ENCODE assay signal across 10 mouse cellular contexts in genomic region chr15:8967573-8968228, GRCm38 (mm10). TPM values are rescaled to one million over a fixed set of nuclear protein-coding genes. Genes with fewer than 3 reads are reported as not detected.
DNase-seq lines count a peak whose midpoint lies in the region; ATAC-seq and TF ChIP-seq lines count a peak whose summit lies in the region.
"Had no signal": no experiment of that assay in that cellular context is flagged by ENCODE, and none has a peak within 500 bp of the region (broad histone marks: within the 10 kb centered on the region; RNA-seq: fewer than 3 reads in every experiment).

TSS of gene Ranbp3l (plus strand) at chr15:8967949.

- no peak for TF ChIP-seq CTCF in heart, postnatal 0 days (IDR thresholded peaks at IDR 0.05; ENCODE audit: low read depth)
- TF ChIP-seq CTCF in left cerebral cortex, adult 2 months (IDR thresholded peaks at IDR 0.05), result no peak

- no peak for TF ChIP-seq EP300 in heart, postnatal 0 days (IDR thresholded peaks at IDR 0.05; ENCODE audit: low read depth)

- peak within 1 kb of the TSS; percentile 33 for H3K4me3 ChIP-seq in heart, embryonic 13.5 days
- peak within 1 kb of the TSS; percentile 16; the same call in 1 of the 2 replicates for H3K4me3 ChIP-seq in heart, postnatal 0 days (ENCODE audit: low read depth, low read length)
- peak within 1 kb of the TSS; percentile 41 for H3K4me3 ChIP-seq in left cerebral cortex, adult 2 months
- 0 out of 2 replicates have a peak within 1 kb of the TSS, but pooled peaks have one; percentile 12 for H3K4me3 ChIP-seq in midbrain, embryonic 14.5 days (replicated peaks; ENCODE audit: low read depth, low read length)

- H3K36me3 ChIP-seq in heart, embryonic 13.5 days, result no peaks in the 10 kb centered on the region
- H3K36me3 ChIP-seq in heart, postnatal 0 days (replicated peaks; ENCODE audit: control insufficient read depth, insufficient read depth, low read length), result no peaks in the 10 kb centered on the region
- H3K36me3 ChIP-seq in midbrain, embryonic 14.5 days (ENCODE audit: control insufficient read depth, insufficient read depth, low read length), result no peaks in the 10 kb centered on the region

- H3K9ac ChIP-seq in heart, embryonic 13.5 days, result peak within 1 kb of the TSS; percentile 33
- H3K9ac ChIP-seq in heart, postnatal 0 days (replicated peaks; ENCODE audit: low read depth, low read length), result no peak within 1 kb of the TSS
- H3K9ac ChIP-seq in midbrain, embryonic 14.5 days (replicated peaks; ENCODE audit: low read length), result no peak within 1 kb of the TSS; the same call in 1 of the 2 replicates

- no peak for DNase-seq in heart, postnatal 25 days (ENCODE audit: low spot score)
- DNase-seq in heart, postnatal 0 days (ENCODE audit: low spot score), result no peak
- DNase-seq in left cerebral cortex, adult 2 months (ENCODE audit: extremely low spot score in 1 of 2, low spot score in 2 of 2), result peak in 1 of 2 experiments; percentile 22
- DNase-seq in midbrain, embryonic 14.5 days, result peak; percentile 44
- no peak for DNase-seq in testis, postnatal 10 days (ENCODE audit: low spot score)
- no peak for DNase-seq in MN1 (ENCODE audit: low spot score)

- peaks cover 5% of the 10 kb centered on the region; the same call in 1 of the 2 replicates for H3K4me1 ChIP-seq in heart, embryonic 13.5 days
- H3K4me1 ChIP-seq in heart, postnatal 0 days (ENCODE audit: control insufficient read depth, insufficient read depth), result no peaks in the 10 kb centered on the region
- H3K4me1 ChIP-seq in midbrain, embryonic 14.5 days (ENCODE audit: control insufficient read depth, insufficient read depth, low read length), result 0 out of 2 replicates have a peak, but pooled peaks cover 6% of the 10 kb centered on the region

- WGBS in heart, embryonic 13.5 days, result 53% methylated on average over 18 of the region's 18 CpGs
- WGBS in heart, postnatal 0 days, result 60% methylated on average over 18 of the region's 18 CpGs
- WGBS in midbrain, embryonic 14.5 days, result 60% methylated on average over 18 of the region's 18 CpGs

- H3K27ac ChIP-seq in heart, embryonic 13.5 days (replicated peaks), result no peak within 1 kb of the TSS
- no peak within 1 kb of the TSS for H3K27ac ChIP-seq in heart, postnatal 0 days (ENCODE audit: low read depth)
- H3K27ac ChIP-seq in left cerebral cortex, adult 2 months, result peak within 1 kb of the TSS; percentile 54; the same call in 1 of the 2 replicates
- H3K27ac ChIP-seq in midbrain, embryonic 14.5 days (replicated peaks; ENCODE audit: low read depth, low read length), result no peak within 1 kb of the TSS

- H3K4me2 ChIP-seq in heart, embryonic 13.5 days, result peak within 1 kb of the TSS; percentile 60
- peak within 1 kb of the TSS; percentile 47 for H3K4me2 ChIP-seq in heart, postnatal 0 days (ENCODE audit: low read depth, low read length)
- H3K4me2 ChIP-seq in midbrain, embryonic 14.5 days (ENCODE audit: low read length), result peak within 1 kb of the TSS; percentile 43

- intact Hi-C loops in heart, postnatal 25 days (cut with DNase I), result no loop called here
- intact Hi-C loops in left cerebral cortex, adult 2 months (cut with DNase I), result no loop called here

- no peaks in the 10 kb centered on the region for H3K27me3 ChIP-seq in heart, embryonic 13.5 days (replicated peaks)
- no peaks in the 10 kb centered on the region for H3K27me3 ChIP-seq in heart, postnatal 0 days (ENCODE audit: control insufficient read depth, insufficient read depth, low read length)
- no peaks in the 10 kb centered on the region for H3K27me3 ChIP-seq in midbrain, embryonic 14.5 days (ENCODE audit: control insufficient read depth, insufficient read depth, low read length)

- ATAC-seq in heart, embryonic 13.5 days (ENCODE audit: extremely low read depth, insufficient number of reproducible peaks, low FRiP score, low TSS enrichment), result no peak
- ATAC-seq in cerebellum, adult (ENCODE audit: insufficient number of reproducible peaks, low FRiP score, low TSS enrichment), result peak; percentile 83
- no peak for ATAC-seq in heart, postnatal 0 days (ENCODE audit: insufficient read depth, low read depth)
- ATAC-seq in midbrain, embryonic 14.5 days (ENCODE audit: low FRiP score, low TSS enrichment), result 0 out of 2 replicates have a peak, but pooled peaks have one; percentile 25

- no peaks in the 10 kb centered on the region for H3K9me3 ChIP-seq in heart, embryonic 13.5 days
- no peaks in the 10 kb centered on the region for H3K9me3 ChIP-seq in heart, postnatal 0 days (replicated peaks; ENCODE audit: control insufficient read depth, low read length)
- H3K9me3 ChIP-seq in midbrain, embryonic 14.5 days (ENCODE audit: control insufficient read depth, low read length), result no peaks in the 10 kb centered on the region

RNA-seq across cellular contexts. Expression of gene Ranbp3l, which starts in this region (rescaled TPM):
- 0.32 and 0.33 TPM in 2 replicates for polyA plus RNA-seq in heart, embryonic 13.5 days (2015; fragmentation: Nextera tagmentation; extraction: Ambion mirVana)
- total RNA-seq in heart, postnatal 25 days (2021), result not detected
- not detected in 2 replicates for total RNA-seq in heart, postnatal 0 days (2014; rRNA removed; ENCODE audit: low replicate concordance)
- polyA plus RNA-seq in heart, postnatal 0 days (2015; fragmentation: Nextera tagmentation; extraction: Ambion mirVana), result 0.14 and 0.23 TPM in 2 replicates
- 10 to 100 TPM in 1 of 2 experiments, 1 to 10 TPM in 1; 8.1 to 14.7 TPM for total RNA-seq in left cerebral cortex, adult 2 months (2021)
- 0.45 and 13.7 TPM in 2 replicates for polyA plus RNA-seq in midbrain, embryonic 14.5 days (2014; fragmentation: Nextera tagmentation; extraction: Ambion mirVana)
- total RNA-seq: heart, postnatal 14 days; MEL had no signal

Comparison
In these comparisons a context has a peak if more than half of its experiments do, and no peak if none do; other contexts are left out.
1. ATAC-seq: peak in cerebellum, adult (single experiment) and midbrain, embryonic 14.5 days (single experiment); none in heart, embryonic 13.5 days (single experiment) and heart, postnatal 0 days (single experiment).
2. Peak in every context shown above with its lines, with median percentiles within 50 percentile points of each other: H3K4me2 ChIP-seq and H3K4me3 ChIP-seq.